Mouse (Mus musculus) layer of hippocampus, adult 2 months (tissue): ENCODE measurements around the gene Zfp579. TPM values are rescaled to one million over a fixed set of nuclear protein-coding genes. Genes with fewer than 3 reads are reported as not detected.
"Not testable (repeated sequence)": the region's sequence is repeated elsewhere in the genome, so short reads cannot be mapped to it uniquely, and the experiment has no call there.

Source experiments
- DNase-seq, 2 experiments: peaks; one replicate each; pipeline ENCODE4 v3.0.0; 2022; ENCODE audit warnings: low spot score in 2 of 2
- H3K27ac ChIP-seq: fragments of 200-600 bp; 2 replicates; pipeline ENCODE4 v1.8.1; 2022
- H3K4me3 ChIP-seq: fragments of 200-600 bp; 2 replicates; pipeline ENCODE4 v1.8.1; 2022; ENCODE audit warnings: mild to moderate bottlenecking
- CTCF ChIP-seq: fragments of 200-600 bp; conservative IDR thresholded peaks from 2 replicates; pipeline ENCODE4 v1.8.1; 2022; ENCODE audit warnings: antibody characterized with exemption, mild to moderate bottlenecking, moderate library complexity
- total RNA-seq, 2 experiments: library from RNA; stranded (reverse); gene quantifications; 2 replicates each; pipeline ENCODE4 v1.2.3; 2021

Zfp579 gene
- total RNA-seq, 2 experiments from 2014 or later = 29.7 to 35.6 TPM

- Histone ChIP-seq H3K27ac (no peak overlapping the region), H3K4me3 (no peak overlapping the region)
- DNase-seq = no peak
- TF ChIP-seq CTCF = no peak
These were observed 33.6 kb upstream of the Zfp579 start for GRCm38 (mm10) chr7:5029543-5029942.

- H3K4me3 ChIP-seq = peak overlapping the region; percentile 92
- no peak for TF ChIP-seq CTCF
- peak overlapping the region; percentile 96 for H3K27ac ChIP-seq
- no peak for DNase-seq
These were observed 25.2 kb upstream of the Zfp579 start for GRCm38 (mm10) chr7:5021197-5021596.

- Histone ChIP-seq H3K4me3 (peak overlapping the region; percentile 92), H3K27ac (peak overlapping the region; percentile 96)
- no peak for TF ChIP-seq CTCF
- DNase-seq = no peak
These were observed 24.7 kb upstream of the Zfp579 start for GRCm38 (mm10) chr7:5020685-5021084.

- Histone ChIP-seq H3K4me3 (peak within 1 kb of the TSS; percentile 92), H3K27ac (peak within 1 kb of the TSS; percentile 96)
- peak; percentile 99 for DNase-seq
- 0 out of 2 replicates have a peak, but pooled peaks have one; percentile 6 for TF ChIP-seq CTCF
These were observed 24.2 kb upstream of the Zfp579 start, which contains the start of the genes Zfp865 and Ccdc106 for GRCm38 (mm10) chr7:5020000-5020681. Gene Zfp865 (plus strand): TSS chr7:5020376. Gene Ccdc106 (plus strand): TSS chr7:5020553.

GRCm38 (mm10) chr7:5019576-5019975 is 23.6 kb upstream of the Zfp579 start:
- Histone ChIP-seq H3K27ac (peak overlapping the region; percentile 96), H3K4me3 (peak overlapping the region; percentile 92)

GRCm38 (mm10) chr7:5017931-5018330 is 22.0 kb upstream of the Zfp579 start:
- H3K27ac ChIP-seq = no peak overlapping the region
- H3K4me3 ChIP-seq = no peak overlapping the region
- no peak for DNase-seq
- no peak for TF ChIP-seq CTCF

More at GRCm38 (mm10) chr7:5019576-5019975, 23.6 kb upstream of the Zfp579 start:
- not testable (repeated sequence) for DNase-seq

GRCm38 (mm10) chr7:5017352-5017751 is 21.4 kb upstream of the Zfp579 start:
- peak; percentile 59 for TF ChIP-seq CTCF
- Histone ChIP-seq H3K27ac (no peak overlapping the region), H3K4me3 (no peak overlapping the region)
- DNase-seq = no peak

- Histone ChIP-seq H3K27ac (no peak overlapping the region), H3K4me3 (no peak overlapping the region)
- no peak for DNase-seq
- no peak for TF ChIP-seq CTCF
These were observed 21.0 kb upstream of the Zfp579 start for GRCm38 (mm10) chr7:5016920-5017319.

- no peak for DNase-seq
- Histone ChIP-seq H3K27ac (peak overlapping the region; percentile 97), H3K4me3 (peak overlapping the region; percentile 91)
- TF ChIP-seq CTCF = no peak
These were observed 20.1 kb upstream of the Zfp579 start for GRCm38 (mm10) chr7:5016057-5016456.

- H3K27ac ChIP-seq = peak within 1 kb of the TSS; percentile 97
- H3K4me3 ChIP-seq = peak within 1 kb of the TSS; percentile 91
- no peak; the same call in 1 of the 2 replicates for TF ChIP-seq CTCF
- DNase-seq = peak; percentile 91 to 92
These were observed 19.4 kb upstream of the Zfp579 start, which contains the start of gene Gm44973 for GRCm38 (mm10) chr7:5015118-5016001. Gene Gm44973 (plus strand): TSS chr7:5015496.

- Histone ChIP-seq H3K4me3 (peak within 1 kb of the TSS; percentile 91), H3K27ac (peak within 1 kb of the TSS; percentile 97)
- peak; percentile 96 to 97 for DNase-seq
- no peak for TF ChIP-seq CTCF
These were observed 18.5 kb upstream of the Zfp579 start, which contains the start of the genes Zfp524 and Fiz1 for GRCm38 (mm10) chr7:5014251-5015117. Gene Zfp524 (plus strand): TSS chr7:5014415. Gene Fiz1 (minus strand): TSS chr7:5014697.
